Mouse (Mus musculus) small intestine, adult 10 weeks (tissue): ENCODE measurements around the gene Bdp1. TPM values are rescaled to one million over a fixed set of nuclear protein-coding genes. Genes with fewer than 3 reads are reported as not detected.

Experiments
- polyA plus RNA-seq: library from polyadenylated mRNA; stranded (reverse); fragments of 350-450 nt; fragmentation: Illumina TruSeq; extraction: RNeasy Lipid Tissue Mini Kit (QIAGEN cat#74804); gene quantifications from one replicate; pipeline ENCODE4 v1.2.3, GENCODE M21; 2014; ENCODE audit warnings: low replicate concordance

Bdp1 gene
- polyA plus RNA-seq = 44.3 TPM

DNA sequence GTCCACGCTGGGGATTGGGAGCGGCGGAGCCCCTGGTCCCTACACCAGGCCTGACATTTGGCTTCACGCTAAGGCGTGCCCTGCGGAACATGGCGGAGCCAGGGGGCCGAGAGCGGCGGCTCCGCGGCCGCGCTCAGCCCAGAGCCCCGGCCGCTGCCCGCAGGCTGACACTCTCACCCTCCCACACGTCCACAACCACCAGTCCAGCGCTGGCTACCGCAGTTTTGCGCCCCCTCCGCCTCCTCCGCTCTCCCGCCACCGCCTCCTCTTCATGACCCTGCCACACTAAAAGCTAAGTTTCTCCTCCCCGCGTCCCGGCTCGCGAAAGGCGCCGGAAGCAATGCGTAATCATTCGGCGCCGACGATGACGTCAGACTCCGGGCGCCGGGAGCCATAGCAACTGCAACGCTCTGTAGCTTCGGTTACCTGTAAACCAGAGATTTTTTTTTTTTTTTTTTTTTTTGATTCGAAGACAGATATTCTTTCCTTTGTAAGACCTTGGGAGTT lies at the start of gene Bdp1:
Gene Bdp1, minus strand, starts transcription at position 323 of the 507 bp plus-strand sequence.

DNA sequence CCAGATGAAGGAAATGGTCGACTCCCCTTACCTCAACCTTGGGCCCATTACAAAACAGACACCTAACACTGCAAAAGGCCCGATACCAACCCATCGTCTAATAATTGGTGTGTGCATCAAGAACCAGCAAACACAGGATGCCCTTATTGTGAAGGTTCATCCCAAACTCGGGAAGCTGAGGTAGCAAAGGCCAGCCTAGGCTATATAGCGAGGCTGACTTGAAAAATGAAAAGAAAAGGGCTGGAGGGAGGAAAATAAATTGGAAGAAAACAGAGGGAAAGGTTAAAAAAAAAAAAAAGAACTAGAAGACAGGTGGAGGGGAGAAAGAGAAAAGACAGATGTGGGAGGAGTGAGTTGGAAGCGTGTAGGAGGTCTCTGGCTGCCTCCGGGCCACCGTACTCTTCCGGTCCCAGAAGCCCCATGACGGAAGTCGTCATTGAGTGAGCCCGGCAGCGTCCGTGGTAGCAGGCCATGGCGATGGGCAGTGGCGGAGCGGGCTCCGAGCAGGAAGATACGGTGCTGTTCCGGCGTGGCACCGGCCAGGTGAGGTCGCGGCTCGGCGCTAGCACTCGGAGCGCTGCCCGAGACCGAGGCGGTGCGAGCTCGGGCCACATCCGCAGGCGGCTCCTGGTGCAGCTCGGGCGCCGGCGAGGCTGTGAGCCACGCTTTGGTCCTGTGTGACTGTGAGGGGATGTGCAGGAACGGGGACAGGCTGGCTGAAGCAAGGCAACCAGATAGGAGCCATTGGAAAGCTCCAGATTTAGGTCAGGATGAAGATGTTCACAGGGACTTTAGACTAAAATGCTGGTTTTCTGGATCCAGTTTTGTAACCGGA lies 20.8 kb upstream of the Bdp1 start, which contains the start of gene Smn1:
Gene Smn1, plus strand, starts transcription at position 430 of the 835 bp plus-strand sequence.

DNA sequence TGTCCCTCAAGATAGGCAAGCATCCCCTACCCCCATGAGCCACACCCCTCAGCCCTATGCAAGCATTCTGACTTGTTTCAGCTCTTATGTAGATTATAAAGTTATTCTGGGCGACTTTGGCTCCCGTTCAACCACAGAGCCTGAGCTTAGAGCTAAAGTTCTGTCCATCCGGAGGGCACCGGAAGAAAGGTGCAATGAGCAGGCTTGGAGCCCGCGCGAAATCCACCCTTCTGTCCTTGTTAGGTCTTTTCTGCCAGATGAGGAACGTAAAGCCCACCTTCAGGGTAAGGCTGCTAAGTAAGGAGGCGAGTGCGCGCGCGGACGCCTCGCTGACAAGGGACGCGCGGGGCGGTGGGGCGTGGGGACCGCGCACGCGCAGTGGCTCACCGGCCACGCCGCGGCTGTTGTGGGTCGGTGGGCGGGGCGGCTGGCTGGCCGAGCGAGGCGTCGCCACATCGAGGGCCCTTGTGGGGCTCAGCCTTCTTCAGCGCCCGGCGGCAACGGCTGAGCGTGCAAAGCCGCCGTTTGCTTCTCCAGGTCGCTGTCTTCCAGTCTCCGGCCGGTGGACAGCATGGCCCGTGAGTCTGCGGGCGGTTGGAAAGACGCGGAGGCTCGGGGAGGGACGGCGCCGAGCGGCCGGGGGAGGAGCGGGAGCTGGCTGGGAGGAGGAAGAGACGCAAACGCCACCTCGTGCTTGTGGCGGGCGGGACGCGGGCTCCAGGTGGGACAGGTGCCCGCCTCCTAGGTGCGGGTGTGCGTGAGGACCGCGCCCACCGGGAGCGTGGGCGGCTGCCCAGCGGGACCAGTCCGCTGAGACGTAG lies 4.0 kb upstream of the Bdp1 start, which contains the start of gene Serf1:
Gene Serf1, plus strand, starts transcription at position 361 of the 821 bp plus-strand sequence.

DNA sequence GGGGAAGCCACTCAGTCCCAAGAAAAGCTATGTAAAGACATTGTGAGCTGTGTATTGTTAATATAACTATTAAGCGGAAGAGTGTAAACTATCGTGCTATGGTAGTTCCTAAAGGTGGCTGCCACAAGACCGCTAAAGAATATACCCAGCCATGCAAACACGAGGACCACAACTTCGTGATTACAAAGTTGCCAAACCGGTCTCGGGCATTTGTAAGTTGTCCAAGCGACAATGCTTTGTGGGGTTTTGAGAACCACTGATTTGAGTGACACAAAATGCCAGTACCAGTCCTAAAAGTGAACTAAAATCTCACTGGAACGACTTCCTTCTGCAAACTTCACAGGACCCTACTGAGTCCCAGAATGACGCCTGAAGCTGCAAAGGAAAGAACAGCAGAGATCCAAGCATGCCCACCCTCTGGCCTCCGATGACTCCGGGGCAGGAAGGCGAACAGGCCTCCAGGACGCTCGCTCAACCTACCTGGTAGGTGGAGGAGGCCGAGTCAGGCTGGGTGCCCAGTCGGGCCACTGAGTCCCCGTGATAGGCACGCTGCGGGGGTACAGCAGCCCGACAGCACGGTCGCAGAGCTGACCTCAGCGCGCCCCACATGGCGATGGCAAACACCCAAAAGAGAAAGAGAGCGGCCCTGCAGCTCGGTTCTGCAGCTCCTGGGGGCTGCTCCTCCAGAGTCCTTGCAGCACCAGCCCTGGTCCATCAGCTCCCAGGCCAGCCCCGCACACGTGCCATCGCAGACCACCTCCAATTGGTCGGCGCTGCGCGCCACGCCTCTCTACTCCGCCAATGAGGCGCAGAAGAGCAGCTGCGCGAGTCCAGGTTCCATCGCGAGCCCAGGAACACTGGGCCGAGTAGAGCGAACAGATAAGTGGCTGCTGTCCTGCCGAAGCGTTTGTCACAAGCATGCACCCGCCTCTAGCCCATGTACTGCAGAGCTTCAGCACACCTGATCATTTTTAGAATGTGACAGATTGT lies 88.7 kb downstream of the Bdp1 start, which contains the start of gene Mccc2:
Gene Mccc2, minus strand, starts transcription at position 734 of the 990 bp plus-strand sequence.

Other genes with a start within 250 kb of the Bdp1 start
- 1.4 TPM for gene Cartpt, start 203.0 kb downstream of the Bdp1 start, polyA plus RNA-seq
- gene Mccc2, start 88.4 kb downstream of the Bdp1 start, polyA plus RNA-seq = 35.4 TPM
- 115 TPM for gene Serf1, start 3.9 kb upstream of the Bdp1 start, polyA plus RNA-seq
- gene Smn1, start 20.8 kb upstream of the Bdp1 start, polyA plus RNA-seq = 56.8 TPM
- 64.9 TPM for gene Naip2, start 98.0 kb upstream of the Bdp1 start, polyA plus RNA-seq
- 158 TPM for gene Naip5, start 142.3 kb upstream of the Bdp1 start, polyA plus RNA-seq
- gene Naip6, start 213.6 kb upstream of the Bdp1 start, polyA plus RNA-seq = 139 TPM